Mouse (Mus musculus) CH12.LX (cell line): ENCODE results near the gene Ccdc162. TPM values are rescaled to one million over a fixed set of nuclear protein-coding genes. Genes with fewer than 3 reads are reported as not detected.

Source experiments
- DNase-seq: peaks from one replicate; pipeline ENCODE4 v3.0.0-alpha.2; 2013; ENCODE audit errors: extremely low read depth
- H3K27ac ChIP-seq: 2 replicates; pipeline ENCODE4 v1.5.1; 2012; ENCODE audit warnings: low read depth, mild to moderate bottlenecking, control low read depth, moderate library complexity; ENCODE audit not compliant: insufficient read depth
- H3K27me3 ChIP-seq: replicated peaks from 2 replicates; pipeline ENCODE3; 2012; ENCODE audit warnings: inconsistent platforms
- H3K36me3 ChIP-seq, 2 experiments: replicated peaks in 1 of 2; 2 replicates each; pipeline versions ENCODE3 to v1.6.1; 2012; ENCODE audit warnings: inconsistent platforms in 1 of 2, low read length in 1 of 2, mild to moderate bottlenecking in 1 of 2, mixed read lengths in 1 of 2, moderate library complexity in 1 of 2; ENCODE audit not compliant: control insufficient read depth in 1 of 2, insufficient read depth in 1 of 2
- H3K4me1 ChIP-seq, 2 experiments: 2 replicates each; pipeline ENCODE4 v1.6.1; 2012; ENCODE audit warnings: inconsistent platforms in 1 of 2, moderate library complexity in 1 of 2; ENCODE audit not compliant: insufficient read depth in 2 of 2, control insufficient read depth in 1 of 2
- H3K4me2 ChIP-seq: 2 replicates; pipeline ENCODE4 v1.6.1; 2012; ENCODE audit warnings: low read depth, mild to moderate bottlenecking, control low read depth; ENCODE audit not compliant: poor library complexity, insufficient read depth, severe bottlenecking
- H3K4me3 ChIP-seq, 3 experiments: fragments of 150-350 bp in 1 of 3; sonication (generic) in 1 of 3; replicated peaks in 1 of 3; 2 replicates each; pipeline versions ENCODE3 to v1.5.1; 2011 to 2012; ENCODE audit warnings: low read depth in 2 of 3, low read length in 2 of 3, mild to moderate bottlenecking in 2 of 3, moderate library complexity in 2 of 3, control low read depth in 1 of 3, improper control_type of control experiment in 1 of 3, inconsistent platforms in 1 of 3, mixed read lengths in 1 of 3; ENCODE audit not compliant: poor library complexity in 1 of 3
- H3K79me2 ChIP-seq: replicated peaks from 2 replicates; pipeline ENCODE4 v1.6.1; 2012; ENCODE audit warnings: mild to moderate bottlenecking, moderate library complexity; ENCODE audit not compliant: control insufficient read depth, poor library complexity, insufficient read depth, severe bottlenecking; ENCODE audit errors: extremely low read depth
- H3K9ac ChIP-seq: 2 replicates; pipeline ENCODE4 v1.6.1; 2012; ENCODE audit warnings: low read depth, mild to moderate bottlenecking, control low read depth, moderate library complexity; ENCODE audit not compliant: insufficient read depth
- H3K9me3 ChIP-seq: replicated peaks from 2 replicates; pipeline ENCODE3; 2012; ENCODE audit warnings: low read length, inconsistent platforms, mixed read lengths
- BHLHE40 ChIP-seq: IDR thresholded peaks from 2 replicates; pipeline ENCODE4 v1.6.1; 2011; ENCODE audit warnings: mild to moderate bottlenecking, low read depth, low read length, improper control_type of control experiment
- ELF1 ChIP-seq: IDR thresholded peaks from 2 replicates; pipeline ENCODE4 v1.6.1; 2014; ENCODE audit warnings: low read depth, mild to moderate bottlenecking, inconsistent platforms, low read length, improper control_type of control experiment
- ETS1 ChIP-seq: conservative IDR thresholded peaks from 2 replicates; pipeline ENCODE4 v1.6.1; 2012; ENCODE audit warnings: low read depth, mild to moderate bottlenecking, inconsistent platforms, low read length, improper control_type of control experiment, moderate library complexity
- GABPA ChIP-seq: IDR thresholded peaks from 2 replicates; pipeline ENCODE4 v1.6.1; 2012; ENCODE audit warnings: low read depth, low read length, improper control_type of control experiment, inconsistent platforms; ENCODE audit not compliant: insufficient replicate concordance
- HCFC1 ChIP-seq: IDR thresholded peaks from 2 replicates; pipeline ENCODE4 v1.6.1; 2012; ENCODE audit warnings: low read depth, mild to moderate bottlenecking, inconsistent platforms, low read length, improper control_type of control experiment
- MEF2A ChIP-seq: IDR thresholded peaks from 2 replicates; pipeline ENCODE4 v1.6.1; 2014; ENCODE audit warnings: low read depth, mild to moderate bottlenecking, inconsistent platforms, low read length, improper control_type of control experiment, borderline replicate concordance
- NELFE ChIP-seq: IDR thresholded peaks from 2 replicates; pipeline ENCODE4 v1.6.1; 2011; ENCODE audit warnings: low read depth, low read length, improper control_type of control experiment
- USF2 ChIP-seq: conservative IDR thresholded peaks from 2 replicates; pipeline ENCODE4 v1.6.1; 2011; ENCODE audit warnings: low read depth, low read length, improper control_type of control experiment
- dilution Hi-C: fragments of 300-500 bp; cut with MboI; formaldehyde crosslinking; loops from 2 replicates; pipeline ENCODE4 v1.14.3; 2020; ENCODE audit warnings: low sequenced_read_pairs; ENCODE audit not compliant: extremely low pct_unique_long_range_greater_than_20kb, extremely low pct_ligation_motif_present
- in situ Hi-C: fragments of 300-500 bp; cut with MboI; formaldehyde crosslinking; loops from 3 replicates; pipeline ENCODE4 v1.14.3; 2019; ENCODE audit warnings: low sequenced_read_pairs, low pct_ligation_motif_present, low pct_unique_long_range_greater_than_20kb, mixed read lengths
- polyA plus RNA-seq: library from polyadenylated mRNA; unstranded; fragments of >175 nt; gene quantifications from 2 replicates; pipeline ENCODE4 v1.2.1, GENCODE M21; 2012; ENCODE audit warnings: low read depth; ENCODE audit not compliant: insufficient read length
- total RNA-seq, 2 experiments: library from RNA; depleted of rRNA; stranded (reverse); fragments of 300-350 nt in 1 of 2; fragments of >200 nt in 1 of 2; gene quantifications; 2 replicates each; pipeline ENCODE4 v1.2.3; 2012 to 2014

The Ccdc162 gene
- total and polyA plus RNA-seq, 3 experiments, result 0.64 to 1.3 (median 1.3) TPM

DNA sequence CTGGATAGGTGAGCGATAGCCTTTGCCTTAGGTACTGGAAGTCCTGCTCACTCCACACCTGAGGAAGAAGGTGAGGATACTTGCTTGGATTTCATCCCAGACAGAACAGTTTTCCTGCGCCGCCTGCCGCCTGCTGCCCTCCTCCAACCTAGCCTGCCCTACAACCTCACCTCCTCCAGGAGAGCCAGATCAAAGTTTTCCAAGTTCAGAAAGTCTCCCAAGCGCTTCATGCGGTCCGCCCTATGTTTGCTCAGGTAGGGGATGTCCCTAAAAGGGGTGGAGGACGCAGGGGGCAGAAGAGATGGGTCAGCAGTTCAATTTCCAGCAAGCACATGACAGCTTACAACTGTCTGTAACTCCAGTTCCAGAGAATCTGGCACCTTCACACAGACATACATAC, 227.1 kb downstream of the Ccdc162 start:
- Histone ChIP-seq H3K9me3 (no peaks in the 10 kb centered on the region), H3K4me2 (peak overlapping the region; percentile 60), H3K4me3 (peak overlapping the region in 2 of 3 experiments; percentile 69 to 79), H3K27me3 (no peaks in the 10 kb centered on the region), H3K4me1 (peaks cover 4 to 17% of the 10 kb centered on the region in 2 experiments; a peak in 3 of 4 replicates), H3K9ac (peak overlapping the region; percentile 63; the same call in 1 of the 2 replicates), H3K27ac (no peak overlapping the region), H3K79me2 (no peaks in the 10 kb centered on the region), H3K36me3 (peaks cover 37 to 50% of the 10 kb centered on the region in 2 experiments)
- in situ Hi-C loops, result no loop called here
- dilution Hi-C loops, result no loop called here
- TF ChIP-seq BHLHE40, result no peak
- no peak for TF ChIP-seq GABPA
- no peak for TF ChIP-seq ELF1
- TF ChIP-seq USF2, result no peak
- no peak for TF ChIP-seq ETS1
- TF ChIP-seq NELFE, result no peak
- DNase-seq, result no peak

DNA sequence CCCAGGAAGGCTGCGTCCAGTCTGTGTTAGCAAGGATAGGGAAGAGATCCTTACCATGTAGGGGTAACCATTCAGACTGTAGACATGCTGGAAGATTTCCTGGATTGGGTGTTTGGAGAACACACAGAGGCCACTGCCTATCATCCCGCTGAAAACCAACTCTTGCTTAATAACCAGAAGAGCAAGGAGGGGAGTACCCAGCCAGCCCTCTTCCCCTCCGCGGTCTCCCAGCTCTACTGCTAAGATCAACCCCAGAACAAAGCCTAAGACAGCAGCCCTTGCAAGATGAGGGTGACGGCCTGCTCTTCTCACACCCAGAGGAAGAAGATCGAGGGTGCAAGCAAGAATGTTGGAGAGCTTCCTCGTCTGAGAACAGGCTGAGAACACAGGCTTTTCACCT, 227.6 kb downstream of the Ccdc162 start:
- dilution Hi-C loops (no loop called here), in situ Hi-C loops (no loop called here)
- Histone ChIP-seq H3K36me3 (peaks cover 42 to 54% of the 10 kb centered on the region in 2 experiments), H3K4me3 (no peak overlapping the region), H3K79me2 (no peaks in the 10 kb centered on the region), H3K4me2 (peak overlapping the region; percentile 60; the same call in 1 of the 2 replicates), H3K27ac (no peak overlapping the region), H3K4me1 (peaks cover 4 to 17% of the 10 kb centered on the region in 2 experiments; a peak in 3 of 4 replicates), H3K27me3 (no peaks in the 10 kb centered on the region), H3K9me3 (no peaks in the 10 kb centered on the region), H3K9ac (no peak overlapping the region)
- no peak for TF ChIP-seq HCFC1
- no peak for TF ChIP-seq ETS1
- no peak for TF ChIP-seq MEF2A
- DNase-seq, result no peak

Other genes starting within 250 kb of the Ccdc162 start
- 36.3 and 37.7 TPM in 2 replicates for gene Mical1, start 240.3 kb downstream of the Ccdc162 start, total RNA-seq (2012; rRNA removed)
- 22.5 and 23.0 TPM in 2 replicates for gene Mical1, start 240.3 kb downstream of the Ccdc162 start, total RNA-seq (2014; rRNA removed)
- gene Mical1, start 240.3 kb downstream of the Ccdc162 start, polyA plus RNA-seq, result 67.4 and 70.2 TPM in 2 replicates
- gene Smpd2, start 226.3 kb downstream of the Ccdc162 start, total RNA-seq (2012; rRNA removed), result 15.4 and 15.7 TPM in 2 replicates
- 8.9 and 11.0 TPM in 2 replicates for gene Smpd2, start 226.3 kb downstream of the Ccdc162 start, total RNA-seq (2014; rRNA removed)
- 11.1 and 11.3 TPM in 2 replicates for gene Smpd2, start 226.3 kb downstream of the Ccdc162 start, polyA plus RNA-seq
- gene Ppil6, start 226.2 kb downstream of the Ccdc162 start, total RNA-seq (2012; rRNA removed), result not detected in 2 replicates
- not detected in 2 replicates for gene Ppil6, start 226.2 kb downstream of the Ccdc162 start, total RNA-seq (2014; rRNA removed)
- not detected in 2 replicates for gene Ppil6, start 226.2 kb downstream of the Ccdc162 start, polyA plus RNA-seq
- gene Cd164, start 197.2 kb downstream of the Ccdc162 start, total RNA-seq (2012; rRNA removed), result 41.0 and 43.6 TPM in 2 replicates
- 140 and 151 TPM in 2 replicates for gene Cd164, start 197.2 kb downstream of the Ccdc162 start, total RNA-seq (2014; rRNA removed)
- gene Cd164, start 197.2 kb downstream of the Ccdc162 start, polyA plus RNA-seq, result 163 and 191 TPM in 2 replicates
- gene Cep57l1, start 93.2 kb upstream of the Ccdc162 start, total RNA-seq (2012; rRNA removed), result 14.1 TPM in 2 replicates
- 28.1 and 29.2 TPM in 2 replicates for gene Cep57l1, start 93.2 kb upstream of the Ccdc162 start, total RNA-seq (2014; rRNA removed)
- gene Cep57l1, start 93.2 kb upstream of the Ccdc162 start, polyA plus RNA-seq, result 19.4 and 19.8 TPM in 2 replicates
- gene Sesn1, start 93.3 kb upstream of the Ccdc162 start, total RNA-seq (2012; rRNA removed), result 9.6 and 10.4 TPM in 2 replicates
- gene Sesn1, start 93.3 kb upstream of the Ccdc162 start, total RNA-seq (2014; rRNA removed), result 27.8 and 30.8 TPM in 2 replicates
- 22.0 and 23.5 TPM in 2 replicates for gene Sesn1, start 93.3 kb upstream of the Ccdc162 start, polyA plus RNA-seq